Mouse (Mus musculus): Measurements from ENCODE around the gene Sec62. TPM values are rescaled to one million over a fixed set of nuclear protein-coding genes. Genes with fewer than 3 reads are reported as not detected.
"Not testable (repeated sequence)": the region's sequence is repeated elsewhere in the genome, so short reads cannot be mapped to it uniquely, and the experiment has no call there.

The Sec62 gene
- total RNA-seq, 2 experiments from 2014 or later = 97.2 to 105 TPM

DNA sequence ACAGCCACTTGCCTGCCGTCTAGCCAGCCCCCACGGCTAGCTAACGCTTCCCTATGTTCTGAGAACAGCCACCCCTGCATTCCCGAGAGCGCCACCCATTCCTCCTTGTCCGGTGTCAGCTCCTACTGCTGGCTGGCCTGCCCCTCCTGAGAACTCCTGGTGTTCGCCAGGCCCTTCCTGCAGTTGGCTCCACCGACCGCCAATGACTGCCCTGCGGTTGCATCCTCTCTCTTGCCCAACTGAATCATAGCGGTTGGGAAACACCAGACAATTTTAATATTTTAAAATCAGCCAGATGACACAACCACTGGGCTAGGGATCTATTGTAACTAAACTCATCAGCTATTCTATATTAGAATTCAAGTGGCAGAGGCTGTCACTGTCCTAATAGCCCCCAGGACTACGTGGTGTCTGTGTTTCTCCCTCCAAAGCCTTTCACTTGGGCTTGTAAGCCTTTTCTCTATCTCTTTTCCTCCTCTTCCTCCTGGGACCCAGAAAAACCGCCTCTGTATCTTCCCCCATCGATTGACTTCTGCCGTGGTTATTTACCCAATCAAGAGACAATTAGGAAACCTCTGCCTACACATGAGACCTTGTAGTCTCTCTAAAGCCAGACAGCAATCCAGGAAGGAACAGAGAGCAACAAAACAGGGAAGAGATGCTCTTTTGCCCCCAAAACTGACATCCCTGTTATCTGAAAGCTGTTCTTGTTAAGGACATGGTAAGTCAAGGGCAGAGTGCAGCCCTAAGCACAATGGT is 39.4 kb downstream of the Sec62 start:
- peak; percentile 4 to 45 for DNase-seq

DNA sequence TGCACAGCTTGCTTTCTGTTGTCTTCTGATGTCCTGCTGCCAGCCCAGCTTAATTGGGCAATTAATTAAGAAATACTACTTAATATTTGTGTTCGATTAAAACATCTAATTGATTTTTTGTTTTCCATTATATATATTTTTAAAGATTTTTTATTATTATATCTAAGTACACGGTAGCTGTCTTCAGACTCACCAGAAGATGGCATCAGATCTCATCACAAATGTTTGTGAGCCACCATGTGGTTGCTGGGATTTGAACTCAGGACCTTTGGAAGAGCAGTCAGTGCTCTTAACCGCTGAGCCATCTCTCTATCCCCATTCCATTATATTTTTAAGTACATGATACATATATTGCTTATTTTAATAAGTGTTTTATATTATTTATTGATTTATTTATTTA is 40.6 kb downstream of the Sec62 start:
- DNase-seq = no peak

DNA sequence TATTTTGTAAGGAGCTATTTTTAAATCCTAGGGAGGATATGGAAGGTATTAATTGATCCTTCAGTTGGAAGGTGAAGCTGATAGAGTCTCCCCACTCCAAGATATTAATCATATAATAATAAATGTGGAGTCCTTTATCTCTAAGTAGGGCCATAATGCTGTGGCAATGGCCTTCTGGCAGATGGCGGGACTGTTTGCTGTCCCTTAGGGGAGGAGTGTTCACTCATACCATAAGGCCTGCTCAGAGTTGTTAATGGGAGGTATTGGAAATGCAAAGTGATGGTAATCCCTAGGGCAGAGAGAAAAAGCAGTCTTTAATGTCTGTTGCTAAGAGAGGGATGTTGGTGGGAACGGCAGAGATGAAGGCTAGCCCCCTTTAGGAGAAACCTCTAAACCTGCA is 53.1 kb downstream of the Sec62 start:
- DNase-seq = no peak

DNA sequence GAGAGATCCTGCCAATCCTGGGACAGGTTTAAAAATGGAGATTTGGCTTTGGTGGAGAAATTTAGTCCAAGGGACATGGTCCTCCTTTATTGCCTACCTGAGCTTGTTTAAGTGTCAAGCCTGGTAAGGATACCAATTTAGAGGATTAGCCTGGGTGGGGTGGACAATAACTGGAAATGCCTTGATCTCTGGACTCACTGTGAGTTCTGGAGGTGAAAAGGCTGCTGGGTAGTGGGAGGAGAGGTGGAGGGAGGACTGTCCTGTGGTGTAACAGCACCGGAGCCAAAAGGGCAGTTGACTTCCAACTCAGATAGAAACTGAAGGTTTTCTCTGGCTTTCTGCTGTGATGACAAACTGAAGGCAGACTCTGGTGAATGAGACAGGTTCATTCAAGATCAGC is 54.7 kb downstream of the Sec62 start:
- no peak for DNase-seq

DNA sequence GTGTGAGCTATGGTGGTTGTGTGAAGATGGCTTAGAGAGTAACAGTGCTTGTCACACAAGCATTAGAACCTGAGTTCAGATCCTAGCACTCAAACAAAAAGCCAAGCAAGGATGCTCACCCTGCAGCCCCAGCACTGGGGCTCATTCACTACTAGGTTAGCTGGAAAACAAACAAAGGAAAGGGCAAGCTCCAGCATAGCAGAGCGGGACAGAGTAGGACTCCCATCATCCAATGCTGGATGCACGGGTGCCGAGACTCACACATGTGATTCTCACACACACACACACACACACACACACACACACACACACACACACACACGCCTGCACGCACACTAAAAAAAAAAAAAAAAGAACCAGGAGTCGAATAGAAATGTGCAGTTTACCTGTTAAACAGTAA is 58.7 kb downstream of the Sec62 start:
- DNase-seq = no peak

DNA sequence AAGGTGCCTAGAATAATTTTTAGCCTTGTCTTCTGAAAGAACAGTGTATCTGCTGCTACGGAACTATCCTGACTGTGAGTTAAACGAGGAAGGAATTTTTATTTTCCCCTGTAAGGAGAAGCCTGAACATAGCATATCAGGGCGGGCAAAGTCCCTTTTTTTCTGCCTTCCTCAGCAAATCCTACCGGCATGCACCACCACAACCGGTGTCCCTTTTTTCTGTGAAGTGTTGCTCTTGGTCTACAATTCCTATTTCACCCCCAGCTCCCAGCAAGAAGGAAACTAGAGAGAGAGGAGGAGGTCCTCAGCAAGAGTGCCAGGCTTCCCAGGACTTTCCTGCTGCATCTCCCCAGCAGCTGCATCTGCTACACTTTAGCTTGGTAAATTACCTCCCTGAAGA is 60.9 kb downstream of the Sec62 start:
- DNase-seq = no peak

DNA sequence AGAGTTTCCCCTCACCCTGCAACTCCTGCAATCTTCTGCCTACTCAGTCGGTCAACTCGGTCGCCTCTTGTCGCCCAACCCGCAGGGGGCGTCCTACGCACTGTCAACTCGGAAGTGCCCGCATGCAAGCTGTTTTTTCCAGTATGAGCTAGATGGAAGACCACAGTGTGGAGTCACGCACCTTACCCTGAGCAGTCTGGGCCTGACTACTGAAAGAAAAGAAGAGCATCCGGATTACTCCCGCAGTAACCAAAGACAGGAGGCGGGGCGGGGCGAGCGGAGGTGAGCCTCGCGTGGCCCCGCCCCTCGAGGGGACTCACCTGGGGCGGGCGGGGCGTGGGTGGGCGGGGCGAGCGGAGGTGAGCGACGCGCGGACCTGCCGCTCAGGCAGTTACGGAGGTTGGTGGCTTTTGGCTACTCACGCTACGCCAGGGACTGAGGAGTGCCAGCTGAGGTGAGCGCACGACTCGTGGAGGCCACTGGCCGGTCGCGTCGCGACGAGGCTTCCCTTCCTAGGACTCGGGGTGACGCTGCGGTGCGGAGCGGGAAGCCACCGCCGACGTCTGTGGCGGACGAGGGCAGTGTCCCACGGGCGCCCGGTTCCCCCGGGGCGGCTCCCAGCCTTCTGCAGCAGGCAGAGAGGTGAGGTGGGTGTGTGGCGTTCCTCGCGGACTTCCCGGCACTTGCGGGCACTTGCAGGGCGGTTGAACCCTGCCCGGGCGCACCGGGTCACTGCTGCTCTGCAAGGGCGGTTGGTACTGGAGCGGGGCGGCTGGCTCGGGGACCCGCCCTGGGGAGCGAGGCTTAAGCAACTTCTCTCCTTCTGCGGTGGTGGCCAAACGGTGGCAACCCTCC is 63.2 kb downstream of the Sec62 start, which contains the start of gene Gpr160:
Gpr160 (plus strand) TSS at position 347 of the 855 bp plus-strand sequence.
- DNase-seq = peak; percentile 72 to 85

DNA sequence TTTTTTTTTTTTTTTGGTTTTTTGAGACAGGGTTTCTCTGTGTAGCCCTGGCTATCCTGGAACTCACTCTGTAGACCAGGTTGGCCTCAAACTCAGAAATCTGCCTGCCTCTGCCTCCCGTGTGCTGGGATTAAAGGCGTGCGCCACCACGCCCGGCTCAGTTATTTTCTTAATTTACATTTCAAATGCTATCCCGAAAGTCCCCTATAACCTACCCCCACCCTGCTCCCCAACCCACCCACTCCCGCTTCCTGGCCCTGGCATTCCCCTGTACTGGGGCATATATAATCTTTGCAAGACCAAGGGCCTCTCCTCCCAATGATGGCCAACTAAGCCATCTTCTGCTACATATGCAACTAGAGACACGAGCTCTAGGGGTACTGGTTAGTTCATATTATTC is 66.9 kb downstream of the Sec62 start:
- not testable (repeated sequence) for DNase-seq

DNA sequence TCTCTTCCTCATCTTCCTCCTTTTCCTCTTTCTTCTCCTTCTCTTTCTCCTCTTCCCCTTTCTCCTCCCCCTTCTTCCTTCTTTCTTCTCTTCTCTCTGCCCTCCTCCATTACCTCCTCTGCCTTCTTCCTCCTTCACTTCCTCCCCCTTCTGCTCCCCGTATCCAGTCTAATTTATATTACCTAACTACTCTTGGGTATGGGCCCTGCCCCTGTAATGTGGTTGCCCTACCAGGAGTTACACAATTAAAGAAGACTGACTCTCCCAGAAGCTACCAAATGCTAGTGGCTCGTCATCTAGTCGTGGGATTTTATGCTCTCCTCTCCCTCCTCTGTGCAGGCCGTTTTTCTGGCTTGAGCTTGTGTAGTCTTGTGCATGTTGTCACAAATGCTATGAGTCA is 68.0 kb downstream of the Sec62 start:
- DNase-seq = no peak

DNA sequence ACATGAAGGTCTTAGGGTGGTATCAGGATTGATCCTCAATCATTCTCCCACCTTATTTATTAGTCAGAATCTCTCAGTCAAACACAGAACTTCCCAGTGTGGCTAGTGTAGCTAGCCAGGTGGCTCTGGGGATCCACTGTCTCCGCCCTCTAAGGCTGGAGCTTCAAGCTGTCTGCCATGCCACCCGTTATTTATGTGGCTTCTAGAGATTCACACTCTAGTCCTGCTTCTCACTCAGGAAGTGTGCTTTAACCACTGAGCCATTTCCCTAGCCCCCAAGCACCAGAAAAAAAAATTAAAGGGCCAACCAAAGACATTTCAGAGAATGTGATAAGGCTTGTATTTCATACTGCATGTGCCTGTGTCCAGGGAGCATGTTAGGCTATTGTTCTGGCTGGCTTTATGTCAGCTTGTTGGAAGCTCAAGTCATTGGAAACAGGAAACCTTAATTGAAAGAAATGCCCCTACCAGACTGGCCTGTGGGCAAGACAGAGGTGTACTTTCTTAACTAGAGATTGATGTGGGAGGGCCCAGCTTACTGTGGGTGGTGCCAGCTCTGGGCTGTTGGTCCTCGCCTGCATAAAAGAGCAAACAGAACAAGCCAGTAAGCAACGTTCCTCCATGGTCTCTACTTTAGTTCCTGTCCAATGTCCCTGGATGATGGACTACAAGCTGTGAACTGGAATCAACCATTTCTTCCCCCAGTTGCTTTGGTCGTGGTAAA is 71.2 kb downstream of the Sec62 start:
- DNase-seq = no peak

DNA sequence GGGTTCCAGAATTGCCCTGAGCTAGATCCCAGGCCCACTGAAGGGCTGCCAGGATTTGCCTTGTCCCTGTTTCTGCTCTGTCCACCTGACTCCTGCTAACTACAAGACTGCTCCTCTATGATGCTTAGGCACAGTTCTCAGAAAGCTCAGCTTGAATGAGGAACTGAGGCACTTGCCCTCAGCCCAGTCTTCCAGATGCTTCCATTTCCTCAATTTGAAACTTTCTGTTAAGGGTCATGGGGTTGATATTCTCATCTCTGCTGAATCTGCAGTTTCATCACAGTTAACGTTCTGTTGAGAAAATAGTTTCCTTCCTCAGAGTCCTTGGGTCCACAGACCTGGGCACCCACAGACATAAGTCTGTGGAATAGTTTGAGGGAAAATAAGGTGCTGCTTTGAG is 72.0 kb downstream of the Sec62 start:
- DNase-seq = no peak

DNA sequence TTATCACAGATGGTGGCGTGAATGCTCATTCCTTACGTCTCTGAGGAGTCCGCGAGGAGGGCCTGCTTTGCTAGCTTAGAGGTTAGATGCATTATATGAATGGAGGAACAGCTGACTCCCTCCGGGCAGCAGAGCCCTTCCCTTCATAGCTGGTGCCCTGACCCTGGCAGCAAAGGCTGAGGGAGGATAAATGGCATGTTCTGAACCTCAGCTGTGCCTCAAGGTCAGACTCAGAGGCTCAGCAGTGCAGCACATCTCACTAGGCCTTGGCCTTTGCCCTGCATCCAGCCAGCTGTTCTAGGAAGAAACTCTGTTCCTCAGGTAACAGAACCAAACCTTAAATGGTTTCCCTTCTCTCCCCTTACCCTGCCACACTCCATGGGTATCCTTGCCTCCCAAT is 75.5 kb downstream of the Sec62 start:
- peak; percentile 37 to 69 for DNase-seq

DNA sequence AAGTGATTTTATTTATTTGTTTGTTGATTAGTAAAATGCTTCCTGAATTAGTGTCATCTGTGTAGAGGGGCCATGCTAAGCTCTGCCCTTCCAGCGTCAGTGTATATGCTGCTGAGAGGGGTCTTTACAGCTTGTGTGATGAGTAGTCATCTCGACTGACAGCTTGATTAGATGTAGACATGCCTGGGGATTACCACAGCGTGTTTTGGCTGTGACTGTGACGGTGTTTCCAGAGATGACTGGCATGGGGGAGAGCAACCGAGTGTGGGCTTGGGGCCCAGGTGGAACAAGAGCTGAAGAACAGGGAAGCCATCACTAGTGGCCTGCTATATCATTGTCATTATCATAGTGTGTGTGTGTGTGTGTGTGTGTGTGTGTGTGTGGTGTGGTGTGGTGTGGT is 76.0 kb downstream of the Sec62 start:
- no peak for DNase-seq

DNA sequence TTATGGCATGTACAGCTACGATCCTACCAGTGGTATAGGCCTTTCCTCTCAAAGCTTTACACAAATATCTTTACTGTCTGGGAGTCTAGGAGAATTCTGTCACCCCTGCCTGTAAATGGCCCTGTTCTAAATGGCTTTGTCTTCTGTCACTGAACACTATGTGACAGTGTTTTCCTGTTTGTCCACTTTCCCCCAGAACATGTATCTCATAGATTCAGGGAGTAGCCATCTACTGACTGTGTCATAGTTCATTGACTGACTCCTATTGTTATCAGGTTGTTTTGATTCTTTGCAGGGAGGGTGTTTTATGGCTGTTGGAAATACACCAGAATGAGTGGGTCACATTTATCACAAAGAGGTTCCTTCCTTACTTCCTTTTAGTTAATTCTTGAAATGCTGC is 77.3 kb downstream of the Sec62 start:
- DNase-seq = no peak

Other genes starting within 250 kb of the Sec62 start
- gene Mecom, start 244.9 kb upstream of the Sec62 start, total RNA-seq (2021) = 1 to 10 TPM; 6.4 TPM
- not detected for gene Actrt3, start 192.9 kb upstream of the Sec62 start, total RNA-seq (2021)
- 10 to 100 TPM; 19.0 to 24.1 TPM for gene Mynn, start 190.8 kb upstream of the Sec62 start, total RNA-seq (2021)
- gene Lrriq4, start 148.4 kb upstream of the Sec62 start, total RNA-seq (2021) = not detected
- gene Lrrc34, start 145.0 kb upstream of the Sec62 start, total RNA-seq (2021) = under 1 TPM in 1 of 2 experiments, not detected in 1; 0.13 TPM
- not detected for gene Lrrc31, start 93.0 kb upstream of the Sec62 start, total RNA-seq (2021)
- gene Samd7, start 46.6 kb upstream of the Sec62 start, total RNA-seq (2021) = not detected
- gene Gpr160, start 63.1 kb downstream of the Sec62 start, total RNA-seq (2021) = 1 to 10 TPM; 1.2 to 2.4 TPM
- gene Phc3, start 176.5 kb downstream of the Sec62 start, total RNA-seq (2021) = 10 to 100 TPM; 31.3 to 35.2 TPM
- gene Prkci, start 202.9 kb downstream of the Sec62 start, total RNA-seq (2021) = 10 to 100 TPM; 43.2 to 56.1 TPM

Data from adrenal gland, postnatal 36 days (tissue).